In the genomic region with DNA sequence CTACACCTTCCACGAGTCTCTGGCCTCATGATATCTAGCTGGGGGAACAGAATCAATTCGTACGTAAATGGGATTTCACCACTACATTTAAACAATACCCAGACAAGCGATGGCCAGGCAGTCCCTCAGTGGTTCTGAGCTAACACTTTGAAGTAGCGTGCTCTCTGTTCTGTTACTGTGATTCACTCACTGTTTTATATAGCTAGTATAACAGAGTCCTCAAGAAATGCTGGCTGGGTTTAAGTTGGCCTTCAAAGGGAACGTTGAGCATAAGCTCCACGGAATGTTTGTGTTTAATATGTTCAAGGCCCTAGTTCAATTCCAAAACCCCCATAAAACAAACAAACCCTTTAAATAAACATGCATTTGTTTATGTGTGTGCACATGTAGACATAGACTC, we compare ENCODE assay signal across 21 mouse cellular contexts.
DNase-seq lines count a peak whose midpoint lies in the region; ATAC-seq and TF ChIP-seq lines count a peak whose summit lies in the region.
"Had no signal": no experiment of that assay in that cellular context is flagged by ENCODE, and none has a peak within 500 bp of the region (broad histone marks: within the 10 kb centered on the region; RNA-seq: fewer than 3 reads in every experiment).

No protein-coding gene starts in this region.

- no peak for ATAC-seq in kidney, embryonic 16.5 days (ENCODE audit: low FRiP score, low TSS enrichment)
- 0 out of 2 replicates have a peak, but pooled peaks have one; percentile 22 for ATAC-seq in midbrain, embryonic 15.5 days (replicated peaks)
- ATAC-seq in midbrain, embryonic 11.5 days (ENCODE audit: low FRiP score), result no peak
- ATAC-seq in intestine, embryonic 15.5 days, result peak; percentile 54
- ATAC-seq in limb, embryonic 14.5 days (ENCODE audit: low FRiP score, low read depth), result peak; percentile 16; the same call in 1 of the 2 replicates
- ATAC-seq: CD4-positive, CD25-positive, alpha-beta regulatory T cell, adult 4 months; forebrain, embryonic 14.5 days; inflammation-experienced regulatory T-cells, adult 6 months; liver, embryonic 12.5 days had no signal

- H3K4me2 ChIP-seq in kidney, embryonic 16.5 days (replicated peaks; ENCODE audit: low read depth, low read length), result no peak overlapping the region
- no peak overlapping the region for H3K4me2 ChIP-seq in midbrain, embryonic 15.5 days
- H3K4me2 ChIP-seq in midbrain, embryonic 11.5 days, result no peak overlapping the region
- H3K4me2 ChIP-seq in intestine, embryonic 15.5 days (replicated peaks), result peak overlapping the region; percentile 27; the same call in 1 of the 2 replicates
- no peak overlapping the region for H3K4me2 ChIP-seq in limb, embryonic 14.5 days (replicated peaks; ENCODE audit: low read depth, low read length, severe bottlenecking)
- H3K4me2 ChIP-seq: embryonic facial prominence, embryonic 15.5 days; hindbrain, embryonic 12.5 days; liver, embryonic 12.5 days had no signal

- H3K9ac ChIP-seq in kidney, embryonic 16.5 days (replicated peaks; ENCODE audit: low read length), result no peak overlapping the region
- no peak overlapping the region for H3K9ac ChIP-seq in midbrain, embryonic 15.5 days
- H3K9ac ChIP-seq in midbrain, embryonic 11.5 days (ENCODE audit: low read length), result no peak overlapping the region
- H3K9ac ChIP-seq in intestine, embryonic 15.5 days, result no peak overlapping the region
- H3K9ac ChIP-seq in limb, embryonic 14.5 days (ENCODE audit: low read depth, low read length, severe bottlenecking), result no peak overlapping the region
- H3K9ac ChIP-seq: embryonic facial prominence, embryonic 15.5 days; liver, embryonic 12.5 days had no signal

- no peak for TF ChIP-seq POLR2A in limb, embryonic 14.5 days (IDR thresholded peaks at IDR 0.05; ENCODE audit: borderline replicate concordance, extremely low read depth, insufficient read depth, insufficient read length)

- DNase-seq in kidney, adult 9 months, result no peak
- DNase-seq in midbrain, embryonic 11.5 days (ENCODE audit: low spot score, missing footprints), result no peak
- no peak for DNase-seq in limb, embryonic 14.5 days (ENCODE audit: low spot score)
- no peak for DNase-seq in cerebellum, postnatal 25 days
- DNase-seq: adrenal gland, postnatal 25 days; cerebellum, adult 9-10 months; gastrocnemius, adult 2 months; kidney, postnatal 25 days; lung, adult 2 months; thymus, postnatal 14 days had no signal

- H3K9me3 ChIP-seq in kidney, embryonic 16.5 days (ENCODE audit: low read length), result no peaks in the 10 kb centered on the region
- no peaks in the 10 kb centered on the region for H3K9me3 ChIP-seq in midbrain, embryonic 15.5 days
- H3K9me3 ChIP-seq in midbrain, embryonic 11.5 days (ENCODE audit: control insufficient read depth, low read length), result no peaks in the 10 kb centered on the region
- no peaks in the 10 kb centered on the region for H3K9me3 ChIP-seq in intestine, embryonic 15.5 days
- H3K9me3 ChIP-seq in limb, embryonic 14.5 days (ENCODE audit: control insufficient read depth, low read length), result no peaks in the 10 kb centered on the region
- H3K9me3 ChIP-seq: embryonic facial prominence, embryonic 15.5 days; hindbrain, embryonic 12.5 days; liver, embryonic 12.5 days had no signal

- peaks cover 26% of the 10 kb centered on the region for H3K4me1 ChIP-seq in kidney, embryonic 16.5 days (ENCODE audit: insufficient read depth, low read length)
- H3K4me1 ChIP-seq in midbrain, embryonic 15.5 days, result peaks cover 40% of the 10 kb centered on the region
- H3K4me1 ChIP-seq in midbrain, embryonic 11.5 days (ENCODE audit: control insufficient read depth, insufficient read depth, low read length), result peaks cover 6% of the 10 kb centered on the region; the same call in 1 of the 2 replicates
- H3K4me1 ChIP-seq in intestine, embryonic 15.5 days (replicated peaks), result peaks cover 24% of the 10 kb centered on the region
- H3K4me1 ChIP-seq in limb, embryonic 14.5 days (ENCODE audit: control insufficient read depth, insufficient read depth, low read length), result peaks cover 36% of the 10 kb centered on the region
- H3K4me1 ChIP-seq: liver, embryonic 12.5 days had no signal

- no peaks in the 10 kb centered on the region for H3K36me3 ChIP-seq in kidney, embryonic 16.5 days (ENCODE audit: insufficient read depth, low read length)
- H3K36me3 ChIP-seq in midbrain, embryonic 15.5 days (replicated peaks), result no peaks in the 10 kb centered on the region
- H3K36me3 ChIP-seq in midbrain, embryonic 11.5 days (ENCODE audit: control insufficient read depth, insufficient read depth, low read length), result no peaks in the 10 kb centered on the region
- H3K36me3 ChIP-seq in intestine, embryonic 15.5 days, result no peaks in the 10 kb centered on the region
- no peaks in the 10 kb centered on the region for H3K36me3 ChIP-seq in limb, embryonic 14.5 days (ENCODE audit: control insufficient read depth, insufficient read depth, low read length)
- H3K36me3 ChIP-seq: embryonic facial prominence, embryonic 15.5 days; hindbrain, embryonic 12.5 days; liver, embryonic 12.5 days had no signal

- no peaks in the 10 kb centered on the region for H3K27me3 ChIP-seq in kidney, embryonic 16.5 days (ENCODE audit: insufficient read depth, low read length)
- H3K27me3 ChIP-seq in midbrain, embryonic 15.5 days (replicated peaks), result no peaks in the 10 kb centered on the region
- no peaks in the 10 kb centered on the region for H3K27me3 ChIP-seq in midbrain, embryonic 11.5 days (ENCODE audit: control insufficient read depth, insufficient read depth, low read length)
- no peaks in the 10 kb centered on the region for H3K27me3 ChIP-seq in intestine, embryonic 15.5 days (replicated peaks)
- no peaks in the 10 kb centered on the region for H3K27me3 ChIP-seq in limb, embryonic 14.5 days (ENCODE audit: control insufficient read depth, insufficient read depth, low read length)
- H3K27me3 ChIP-seq: embryonic facial prominence, embryonic 15.5 days; hindbrain, embryonic 12.5 days; liver, embryonic 12.5 days had no signal

- peak overlapping the region; percentile 64; the same call in 1 of the 2 replicates for H3K27ac ChIP-seq in kidney, embryonic 16.5 days (ENCODE audit: low read length)
- peak overlapping the region; percentile 49 for H3K27ac ChIP-seq in midbrain, embryonic 15.5 days
- no peak overlapping the region for H3K27ac ChIP-seq in midbrain, embryonic 11.5 days (ENCODE audit: low read depth, low read length)
- peak overlapping the region; percentile 19; the same call in 1 of the 2 replicates for H3K27ac ChIP-seq in intestine, embryonic 15.5 days
- no peak overlapping the region for H3K27ac ChIP-seq in limb, embryonic 14.5 days (replicated peaks; ENCODE audit: low read depth, low read length)
- H3K27ac ChIP-seq: embryonic facial prominence, embryonic 15.5 days; gastrocnemius, adult 2 months; hindbrain, embryonic 12.5 days; layer of hippocampus, adult 2 months; liver, embryonic 12.5 days; macrophage had no signal

- WGBS in kidney, embryonic 16.5 days, result 65% methylated on average over 7 of the region's 7 CpGs
- 51% methylated on average over 7 of the region's 7 CpGs for WGBS in midbrain, embryonic 15.5 days
- WGBS in midbrain, embryonic 11.5 days, result 67% methylated on average over 7 of the region's 7 CpGs
- 32% methylated on average over 7 of the region's 7 CpGs for WGBS in intestine, embryonic 15.5 days
- WGBS in limb, embryonic 14.5 days, result 33% methylated on average over 7 of the region's 7 CpGs

- no peak overlapping the region for H3K4me3 ChIP-seq in kidney, embryonic 16.5 days (ENCODE audit: low read length)
- H3K4me3 ChIP-seq in midbrain, embryonic 15.5 days, result no peak overlapping the region
- H3K4me3 ChIP-seq in midbrain, embryonic 11.5 days (ENCODE audit: low read depth, low read length), result no peak overlapping the region
- no peak overlapping the region for H3K4me3 ChIP-seq in intestine, embryonic 15.5 days (replicated peaks)
- H3K4me3 ChIP-seq in limb, embryonic 14.5 days (replicated peaks; ENCODE audit: low read length), result no peak overlapping the region
- H3K4me3 ChIP-seq: embryonic facial prominence, embryonic 15.5 days; gastrocnemius, adult 2 months; hindbrain, embryonic 12.5 days; layer of hippocampus, adult 2 months; liver, embryonic 12.5 days had no signal

Comparison
In these comparisons a context has a peak if more than half of its experiments do, and no peak if none do; other contexts are left out.
1. ATAC-seq: peak in midbrain, embryonic 15.5 days (single experiment), intestine, embryonic 15.5 days (single experiment) and limb, embryonic 14.5 days (single experiment); none in kidney, embryonic 16.5 days (single experiment) and midbrain, embryonic 11.5 days (single experiment).
2. H3K27ac ChIP-seq: peak in kidney, embryonic 16.5 days (single experiment), midbrain, embryonic 15.5 days (single experiment) and intestine, embryonic 15.5 days (single experiment); none in midbrain, embryonic 11.5 days (single experiment) and limb, embryonic 14.5 days (single experiment).